Mouse (Mus musculus) thymus, adult 2 months (tissue): ENCODE results near the gene Tmem45b. TPM values are rescaled to one million over a fixed set of nuclear protein-coding genes. Genes with fewer than 3 reads are reported as not detected.

ENCODE experiments used
- DNase-seq: peaks from one replicate; pipeline ENCODE4 v3.0.0; 2021
- H3K27ac ChIP-seq: fragments of 200-500 bp; 2 replicates; pipeline ENCODE4 v1.5.1; 2012; ENCODE audit warnings: low read length, control low read depth; ENCODE audit not compliant: control insufficient read depth, insufficient read depth
- H3K27me3 ChIP-seq: fragments of 200-500 bp; 2 replicates; pipeline ENCODE4 v1.6.1; 2012; ENCODE audit warnings: mild to moderate bottlenecking, low read length, moderate library complexity, mixed read lengths; ENCODE audit not compliant: control insufficient read depth, insufficient read depth
- H3K36me3 ChIP-seq: fragments of 200-500 bp; 2 replicates; pipeline ENCODE4 v1.6.1; 2012; ENCODE audit warnings: mild to moderate bottlenecking, low read length, moderate library complexity; ENCODE audit not compliant: control insufficient read depth, insufficient read depth
- H3K4me1 ChIP-seq: fragments of 200-500 bp; replicated peaks from 2 replicates; pipeline ENCODE4 v1.6.1; 2012; ENCODE audit warnings: low read length; ENCODE audit not compliant: control insufficient read depth, insufficient read depth
- H3K4me3 ChIP-seq: fragments of 200-500 bp; 2 replicates; pipeline ENCODE4 v1.5.1; 2012; ENCODE audit warnings: mild to moderate bottlenecking, low read length, control low read depth, moderate library complexity; ENCODE audit not compliant: control insufficient read depth, insufficient read depth
- CTCF ChIP-seq: fragments of 200-500 bp; IDR thresholded peaks from 2 replicates; pipeline ENCODE4 v1.5.1; 2012; ENCODE audit warnings: mild to moderate bottlenecking, control low read depth, low read length, moderate library complexity, borderline replicate concordance; ENCODE audit not compliant: control insufficient read depth, poor library complexity, insufficient read depth; ENCODE audit errors: extremely low read depth
- POLR2A ChIP-seq: fragments of 200-500 bp; IDR thresholded peaks from 2 replicates; pipeline ENCODE4 v1.6.1; 2012; ENCODE audit warnings: mild to moderate bottlenecking, low read length, control low read depth, moderate library complexity; ENCODE audit not compliant: control insufficient read depth, poor library complexity, insufficient read depth; ENCODE audit errors: extremely low read depth
- WGBS: fragments of 180-500 bp; shearing (Covaris S2); methylation state at CpG from one replicate; pipeline ENCODE4 v1.1.7; 2018; 5-methylcytosine and 5-hydroxymethylcytosine counted together
- polyA plus RNA-seq: library from polyadenylated mRNA; depleted of rRNA; stranded (reverse); fragments of >200 nt; gene quantifications from 2 replicates; pipeline ENCODE4 v1.2.3, GENCODE M21; 2012; rRNA removed

The Tmem45b gene
- polyA plus RNA-seq, 1 experiment: 24.0 TPM

DNA sequence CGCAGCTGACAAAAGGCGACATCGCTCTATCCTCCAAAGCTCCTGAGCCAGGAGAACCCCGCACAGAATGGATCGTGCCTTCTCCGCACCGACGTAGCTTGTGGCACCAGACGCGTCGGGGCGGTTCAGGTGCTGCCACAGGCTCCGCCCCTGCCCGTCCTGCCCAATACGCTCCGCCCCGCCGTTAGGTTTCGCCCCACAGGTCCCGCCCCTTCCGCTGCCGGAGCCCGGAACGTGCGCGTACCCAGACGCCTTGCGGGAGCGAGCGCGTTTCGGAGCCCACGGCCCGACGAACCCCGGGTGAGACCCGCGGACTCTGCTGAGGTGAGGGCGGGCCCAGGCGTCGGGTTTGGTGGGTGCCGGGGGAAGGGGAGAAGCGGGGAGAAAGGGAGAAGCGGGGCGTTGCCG lies 78.3 kb downstream of the Tmem45b start, which contains the start of gene Nfrkb:
Nfrkb (plus strand) TSS at position 246 of the 408 bp plus-strand sequence.
- TF ChIP-seq CTCF (peak; percentile 50; the same call in 1 of the 2 replicates), POLR2A (peak; percentile 83)
- Histone ChIP-seq H3K36me3 (peaks cover 4% of the 10 kb centered on the region), H3K27me3 (no peaks in the 10 kb centered on the region), H3K27ac (peak within 1 kb of the TSS; percentile 53; the same call in 1 of the 2 replicates), H3K4me3 (peak within 1 kb of the TSS; percentile 63), H3K4me1 (peaks cover 9% of the 10 kb centered on the region; the same call in 1 of the 2 replicates)
- under 1% methylated on average over 43 of the region's 46 CpGs for WGBS
- DNase-seq: peak; percentile 98

DNA sequence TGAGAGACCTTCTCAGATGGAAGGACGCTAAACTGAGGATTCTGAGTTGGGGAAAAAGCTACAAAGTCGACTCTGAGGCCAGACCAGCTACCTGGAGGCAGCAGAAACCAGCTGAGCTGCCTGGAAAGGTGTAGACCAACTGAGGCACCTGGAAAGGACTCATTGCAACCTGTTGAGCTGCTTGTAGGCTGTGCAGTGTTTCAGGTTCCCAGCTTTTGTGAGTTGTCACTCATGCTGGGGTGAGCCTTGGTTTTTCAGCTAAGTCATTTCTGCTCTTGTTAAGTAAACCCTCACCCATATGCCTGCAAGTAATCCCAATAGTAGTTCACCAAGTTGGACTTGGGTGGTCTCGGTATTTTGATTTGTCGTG lies 78.8 kb downstream of the Tmem45b start:
- H3K4me1 ChIP-seq: peaks cover 9% of the 10 kb centered on the region; the same call in 1 of the 2 replicates
- peak overlapping the region; percentile 63 for H3K4me3 ChIP-seq
- WGBS: 25% methylated on average over 4 of the region's 4 CpGs
- TF ChIP-seq CTCF: no peak
- TF ChIP-seq POLR2A: no peak
- H3K36me3 ChIP-seq: 0 out of 2 replicates have a peak, but pooled peaks cover 1% of the 10 kb centered on the region
- DNase-seq: peak; percentile 16
- H3K27ac ChIP-seq: no peak overlapping the region
- no peaks in the 10 kb centered on the region for H3K27me3 ChIP-seq

DNA sequence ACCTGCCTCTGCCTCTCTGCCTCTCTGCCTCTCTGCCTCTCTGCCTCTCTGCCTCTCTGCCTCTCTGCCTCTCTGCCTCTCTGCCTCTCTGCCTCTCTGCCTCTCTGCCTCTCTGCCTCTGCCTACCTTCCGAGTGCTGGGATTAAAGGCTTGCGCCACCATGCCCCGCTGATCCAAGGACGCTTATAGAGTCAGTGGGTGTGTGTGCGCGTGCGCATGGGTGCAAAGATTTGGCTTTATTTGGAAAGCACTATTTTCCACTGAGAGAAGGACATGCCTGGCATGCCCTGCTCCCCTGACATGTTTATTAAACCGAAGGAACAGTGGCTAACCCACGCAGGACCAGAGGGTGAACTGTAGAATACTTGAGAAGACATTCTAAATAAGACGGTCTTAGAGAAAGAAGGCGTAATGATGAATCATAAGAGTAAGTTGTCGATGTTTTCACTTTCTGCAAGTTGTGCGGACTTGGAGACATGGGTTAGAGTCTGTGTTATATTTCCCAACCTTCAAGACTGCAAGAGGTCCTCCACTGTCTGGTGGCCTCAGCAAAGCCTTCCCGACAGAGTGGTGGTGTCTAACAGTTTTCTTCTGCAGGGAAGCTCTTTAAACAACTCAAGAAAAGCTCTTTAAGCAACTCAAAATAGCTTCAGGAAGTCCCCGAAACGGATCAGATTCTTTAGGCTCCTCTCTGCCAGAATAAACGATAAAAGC lies 79.3 kb downstream of the Tmem45b start:
- DNase-seq: no peak
- Histone ChIP-seq H3K4me1 (peaks cover 9% of the 10 kb centered on the region; the same call in 1 of the 2 replicates), H3K36me3 (no peaks in the 10 kb centered on the region), H3K4me3 (no peak overlapping the region), H3K27me3 (no peaks in the 10 kb centered on the region), H3K27ac (no peak overlapping the region)
- WGBS: 86% methylated on average over 17 of the region's 17 CpGs
- TF ChIP-seq POLR2A: no peak
- TF ChIP-seq CTCF: no peak

DNA sequence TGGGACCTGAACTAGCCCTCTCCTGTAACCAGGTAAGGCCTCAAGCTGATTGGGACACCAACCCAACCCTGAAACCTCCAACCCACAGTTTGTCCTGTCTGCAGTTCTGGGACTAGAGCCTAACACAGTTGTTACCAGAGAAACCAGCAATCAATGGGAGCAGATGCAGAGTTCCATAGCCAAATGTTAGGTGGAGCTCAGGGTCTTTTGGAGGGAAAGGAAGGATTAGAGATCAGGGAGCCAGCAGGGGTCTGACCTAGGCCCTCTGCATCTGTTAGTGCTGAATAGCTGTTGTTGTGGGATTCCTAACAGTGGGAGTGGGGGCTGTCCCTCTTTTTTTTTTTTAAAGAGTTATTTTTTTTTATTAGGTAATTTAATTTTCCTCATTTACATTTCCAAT lies 87.6 kb downstream of the Tmem45b start:
- H3K4me3 ChIP-seq: no peak overlapping the region
- no peaks in the 10 kb centered on the region for H3K27me3 ChIP-seq
- H3K27ac ChIP-seq: no peak overlapping the region
- no peak for DNase-seq
- no peak for TF ChIP-seq POLR2A
- TF ChIP-seq CTCF: no peak
- H3K36me3 ChIP-seq: peaks cover 7% of the 10 kb centered on the region; the same call in 1 of the 2 replicates
- no peaks in the 10 kb centered on the region for H3K4me1 ChIP-seq

Other genes with a start within 250 kb of the Tmem45b start
- 21.8 and 27.3 TPM in 2 replicates for gene Prdm10, start 183.9 kb downstream of the Tmem45b start, polyA plus RNA-seq
- gene Nfrkb, start 78.3 kb downstream of the Tmem45b start, polyA plus RNA-seq: 68.7 and 82.9 TPM in 2 replicates